Mouse (Mus musculus) C3H10T1/2 (cell line): ENCODE results near the gene Cst12. TPM values are rescaled to one million over a fixed set of nuclear protein-coding genes. Genes with fewer than 3 reads are reported as not detected.

Experiments
- polyA plus RNA-seq, 2 experiments: library from polyadenylated mRNA; unstranded; fragments of >200 nt; fragmentation: generic; extraction: Trizol; gene quantifications; one replicate each; pipeline ENCODE4 v1.2.1; 2012; ENCODE audit warnings: missing spikeins in 2 of 2

Cst12 gene
- not detected for polyA plus RNA-seq

DNA sequence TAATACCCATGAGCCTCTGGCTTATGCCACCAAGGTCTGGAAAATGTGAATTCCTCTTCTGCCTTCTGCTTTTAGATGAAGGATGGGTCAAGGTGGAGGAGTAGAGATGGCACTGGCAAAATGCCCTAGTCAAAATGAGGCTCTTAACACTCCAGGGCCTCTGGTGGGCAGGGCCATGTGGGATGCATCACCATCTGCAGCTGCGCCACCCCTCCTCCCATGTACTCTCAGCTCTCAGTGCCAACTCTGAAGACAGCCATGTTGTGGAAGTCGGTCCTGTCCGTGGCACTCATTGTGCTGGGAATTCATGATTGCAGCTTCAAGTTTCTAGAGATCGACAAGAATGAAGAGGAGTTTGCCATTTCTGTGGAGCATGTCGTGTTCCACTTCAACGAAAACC lies at the start of gene Cst12:
Gene Cst12 (plus strand): TSS at position 220 of the 400 bp plus-strand sequence.

GRCm38 (mm10) chr2:148750058-148750457 lies 39.1 kb upstream of the Cst12 start, which contains the start of gene Cstl1:
TSS of gene Cstl1 (plus strand) at chr2:148750358.

GRCm38 (mm10) chr2:148771397-148771796 lies 17.8 kb upstream of the Cst12 start, which contains the start of gene Cst11:
TSS of gene Cst11 (minus strand) at chr2:148771497.

GRCm38 (mm10) chr2:148781709-148782108 lies 7.5 kb upstream of the Cst12 start, which contains the start of gene 8030411F24Rik:
TSS of gene 8030411F24Rik (plus strand) at chr2:148782009.

GRCm38 (mm10) chr2:148798485-148798884 lies 9.3 kb downstream of the Cst12 start, which contains the start of gene Cst8:
TSS of gene Cst8 (plus strand) at chr2:148798785.

DNA sequence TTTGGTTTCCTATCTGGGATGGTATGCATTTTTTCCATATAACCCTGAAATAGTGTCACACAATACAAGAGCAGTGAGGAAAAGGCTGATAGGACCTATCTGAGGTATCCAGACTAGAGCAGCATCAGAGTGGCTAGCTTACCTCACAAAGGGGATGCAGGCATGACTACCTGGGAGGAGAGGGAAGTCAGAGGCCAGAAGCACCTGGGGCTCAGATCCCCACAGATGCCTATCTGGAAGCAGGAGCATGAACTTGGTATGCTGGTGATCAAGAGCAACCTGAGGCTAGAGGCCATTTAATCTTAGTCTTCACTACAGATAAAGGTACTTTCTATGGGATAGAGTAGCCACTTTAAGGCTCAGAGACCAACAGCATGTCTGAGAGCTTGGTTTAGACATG lies 30.7 kb downstream of the Cst12 start, which contains the start of gene Cst13:
Gene Cst13 (plus strand): TSS at position 173 of the 400 bp plus-strand sequence.

GRCm38 (mm10) chr2:148834912-148835311 lies 45.8 kb downstream of the Cst12 start, which contains the start of gene Cst9:
TSS of gene Cst9 (plus strand) at chr2:148835147.

Other genes starting within 250 kb of the Cst12 start
- gene Nxt1, start 116.8 kb upstream of the Cst12 start, polyA plus RNA-seq: 10 to 100 TPM; 29.2 to 41.3 TPM
- gene Gzf1, start 108.3 kb upstream of the Cst12 start, polyA plus RNA-seq: 1 to 10 TPM in 1 of 2 experiments, under 1 TPM in 1; 0.50 to 8.0 TPM
- under 1 TPM; 0.07 to 0.67 TPM for gene Napb, start 56.9 kb upstream of the Cst12 start, polyA plus RNA-seq
- gene Cstl1, start 39.0 kb upstream of the Cst12 start, polyA plus RNA-seq: not detected
- gene Cst11, start 17.9 kb upstream of the Cst12 start, polyA plus RNA-seq: not detected
- gene 8030411F24Rik, start 7.4 kb upstream of the Cst12 start, polyA plus RNA-seq: not detected
- gene Cst8, start 9.4 kb downstream of the Cst12 start, polyA plus RNA-seq: not detected
- gene Cst13, start 30.7 kb downstream of the Cst12 start, polyA plus RNA-seq: not detected
- not detected for gene Cst9, start 45.8 kb downstream of the Cst12 start, polyA plus RNA-seq
- under 1 TPM; 0.11 to 0.15 TPM for gene 9230104L09Rik, start 75.7 kb downstream of the Cst12 start, polyA plus RNA-seq
- 1,000 to 10,000 TPM in 1 of 2 experiments, 100 to 1,000 TPM in 1; 886 to 2,472 TPM for gene Cst3, start 86.3 kb downstream of the Cst12 start, polyA plus RNA-seq
- not detected for gene Gm1330, start 213.9 kb downstream of the Cst12 start, polyA plus RNA-seq
- not detected for gene Gm10750, start 227.9 kb downstream of the Cst12 start, polyA plus RNA-seq